Mouse (Mus musculus) stomach, postnatal 0 days (tissue): ENCODE data around the gene Gm36176.

Experiments
- CTCF ChIP-seq: IDR thresholded peaks from 2 replicates; pipeline ENCODE4 v1.5.1; 2016; ENCODE audit warnings: antibody characterized with exemption, low read depth, mild to moderate bottlenecking, moderate library complexity
- EP300 ChIP-seq: optimal IDR thresholded peaks from 2 replicates; pipeline ENCODE3; 2016; ENCODE audit warnings: antibody characterized with exemption

GRCm38 (mm10) chr10:77846961-77847360, 358 bp downstream of the Gm36176 start:
- TF ChIP-seq CTCF (no peak), EP300 (no peak)
